ENCODE assay signal across 10 mouse cellular contexts in genomic region chr14:97559559-97559958, GRCm38 (mm10).
DNase-seq lines count a peak whose midpoint lies in the region; ATAC-seq and TF ChIP-seq lines count a peak whose summit lies in the region.
"Had no signal": no experiment of that assay in that cellular context is flagged by ENCODE, and none has a peak within 500 bp of the region (broad histone marks: within the 10 kb centered on the region; RNA-seq: fewer than 3 reads in every experiment).

No protein-coding gene starts in this region.

- ATAC-seq in hematopoietic stem cell, adult 5-6 weeks (replicated peaks in 1 of 2; ENCODE audit: insufficient read depth in 1 of 2, low FRiP score in 2 of 2, low TSS enrichment in 1 of 2, low read depth in 1 of 2, poor library complexity in 2 of 2, severe bottlenecking in 2 of 2) = peak; percentile 98 to 99
- peak; percentile 70; the same call in 1 of the 2 replicates for ATAC-seq in neural tube, embryonic 15.5 days (ENCODE audit: low FRiP score)

- DNase-seq in layer of hippocampus, adult 2 months (ENCODE audit: low spot score in 2 of 2) = no peak
- DNase-seq in layer of hippocampus, adult 9-11 months = no peak
- peak; percentile 64 for DNase-seq in embryo, embryonic 10.5 days (ENCODE audit: low spot score)
- DNase-seq in T-cell, adult 2 months (ENCODE audit: low spot score) = no peak
- DNase-seq in spleen, postnatal 4 days (ENCODE audit: low spot score in 2 of 2) = no peak
- DNase-seq: adrenal gland, postnatal 10 days had no signal

- H3K4me2 ChIP-seq in neural tube, embryonic 15.5 days = no peak overlapping the region
- H3K4me2 ChIP-seq: limb, embryonic 13.5 days had no signal

- no peak overlapping the region for H3K9ac ChIP-seq in neural tube, embryonic 15.5 days (replicated peaks)
- H3K9ac ChIP-seq: limb, embryonic 13.5 days had no signal

- WGBS in neural tube, embryonic 15.5 days = 0% methylated on average over 1 of the region's 1 CpGs

- no peak overlapping the region for H3K4me3 ChIP-seq in layer of hippocampus, adult 2 months
- no peak overlapping the region for H3K4me3 ChIP-seq in neural tube, embryonic 15.5 days (replicated peaks)
- H3K4me3 ChIP-seq: erythroblast, embryonic 14.5 days; limb, embryonic 13.5 days had no signal

- TF ChIP-seq CTCF in layer of hippocampus, adult 2 months (conservative IDR thresholded peaks at IDR 0.05) = peak; percentile 39

- H3K4me1 ChIP-seq in neural tube, embryonic 15.5 days = peaks cover 9% of the 10 kb centered on the region; the same call in 1 of the 2 replicates
- H3K4me1 ChIP-seq: limb, embryonic 13.5 days had no signal

- no peaks in the 10 kb centered on the region for H3K9me3 ChIP-seq in neural tube, embryonic 15.5 days (replicated peaks)
- H3K9me3 ChIP-seq: limb, embryonic 13.5 days had no signal

- H3K36me3 ChIP-seq in neural tube, embryonic 15.5 days = no peaks in the 10 kb centered on the region
- H3K36me3 ChIP-seq: limb, embryonic 13.5 days had no signal

- H3K27me3 ChIP-seq in neural tube, embryonic 15.5 days (replicated peaks) = no peaks in the 10 kb centered on the region
- H3K27me3 ChIP-seq: limb, embryonic 13.5 days had no signal

- no peak overlapping the region for H3K27ac ChIP-seq in layer of hippocampus, adult 2 months
- H3K27ac ChIP-seq in neural tube, embryonic 15.5 days (replicated peaks) = peak overlapping the region; percentile 63; the same call in 1 of the 2 replicates
- H3K27ac ChIP-seq: limb, embryonic 13.5 days had no signal
